Mouse (Mus musculus) T-helper 1 cell (primary cell): Measurements from ENCODE around the gene Olfr548-ps1.
"Not testable (repeated sequence)": the region's sequence is repeated elsewhere in the genome, so short reads cannot be mapped to it uniquely, and the experiment has no call there.

ENCODE experiments used
- in situ Hi-C: fragments of 300-600 bp; cut with MboI, MseI; formaldehyde crosslinking; loops from one replicate; pipeline ENCODE4 v1.15.1; 2025; ENCODE audit warnings: high pct_unique_total_duplicates

Gene Olfr548-ps1

GRCm38 (mm10) chr7:102540596-102540995 lies at the start of gene Olfr548-ps1:
Olfr548-ps1 (plus strand) TSS chr7:102540896.
- in situ Hi-C loops = no loop called here

- in situ Hi-C loops = not testable (repeated sequence)
Measured at GRCm38 (mm10) chr7:102494416-102494815, 46.3 kb upstream of the Olfr548-ps1 start.

GRCm38 (mm10) chr7:102499473-102499872 lies 41.2 kb upstream of the Olfr548-ps1 start, which contains the start of gene Olfr545:
Olfr545 (minus strand) TSS chr7:102499573.
- in situ Hi-C loops = no loop called here

- in situ Hi-C loops = loop anchor here (10.0 kb wide), 1 partner anchor 403 kb away; no protein-coding TSS in a partner anchor
Measured at GRCm38 (mm10) chr7:102501986-102502385, 38.7 kb upstream of the Olfr548-ps1 start.

- in situ Hi-C loops = loop anchor here (10.0 kb wide), 1 partner anchor 398 kb away; no protein-coding TSS in a partner anchor
Measured at GRCm38 (mm10) chr7:102506848-102507247, 33.8 kb upstream of the Olfr548-ps1 start.

GRCm38 (mm10) chr7:102508066-102508465 lies 32.6 kb upstream of the Olfr548-ps1 start:
- in situ Hi-C loops = loop anchor here (10.0 kb wide), 1 partner anchor 397 kb away; no protein-coding TSS in a partner anchor

- in situ Hi-C loops = loop anchor here (10.0 kb wide), 1 partner anchor 396 kb away; no protein-coding TSS in a partner anchor
Measured at GRCm38 (mm10) chr7:102508666-102509065, 32.0 kb upstream of the Olfr548-ps1 start.

- in situ Hi-C loops = loop anchor here (5.0 to 10.0 kb wide), 2 partner anchors 128 to 395 kb away; partner anchors contain the start of gene Olfr554
Measured at GRCm38 (mm10) chr7:102509726-102510125, 31.0 kb upstream of the Olfr548-ps1 start.

- in situ Hi-C loops = loop anchor here (5.0 kb wide), 1 partner anchor 125 kb away; the partner anchor contains the start of gene Olfr554
Measured at GRCm38 (mm10) chr7:102511927-102512326, 28.8 kb upstream of the Olfr548-ps1 start.

GRCm38 (mm10) chr7:102512814-102513435 lies 27.8 kb upstream of the Olfr548-ps1 start:
- in situ Hi-C loops = loop anchor here (5.0 kb wide), 1 partner anchor 124 kb away; the partner anchor contains the start of gene Olfr554

GRCm38 (mm10) chr7:102514144-102514543 lies 26.6 kb upstream of the Olfr548-ps1 start:
- in situ Hi-C loops = loop anchor here (5.0 kb wide), 1 partner anchor 123 kb away; the partner anchor contains the start of gene Olfr554

- in situ Hi-C loops = no loop called here
Measured at GRCm38 (mm10) chr7:102516261-102517050, 24.2 kb upstream of the Olfr548-ps1 start.

GRCm38 (mm10) chr7:102517051-102517335 lies 23.7 kb upstream of the Olfr548-ps1 start:
- in situ Hi-C loops = no loop called here

GRCm38 (mm10) chr7:102529052-102529451 lies 11.6 kb upstream of the Olfr548-ps1 start:
- in situ Hi-C loops = no loop called here

- in situ Hi-C loops = no loop called here
Measured at GRCm38 (mm10) chr7:102534449-102534848, 6.2 kb upstream of the Olfr548-ps1 start, which contains the start of gene Olfr547. Olfr547 (plus strand) TSS chr7:102534749.

- in situ Hi-C loops = no loop called here
Measured at GRCm38 (mm10) chr7:102541251-102541650, 555 bp downstream of the Olfr548-ps1 start.

- in situ Hi-C loops = no loop called here
Measured at GRCm38 (mm10) chr7:102549570-102549969, 8.9 kb downstream of the Olfr548-ps1 start, which contains the start of gene Olfr549. Olfr549 (plus strand) TSS chr7:102549870.

GRCm38 (mm10) chr7:102553279-102553678 lies 12.6 kb downstream of the Olfr548-ps1 start:
- in situ Hi-C loops = no loop called here

- in situ Hi-C loops = no loop called here
Measured at GRCm38 (mm10) chr7:102564999-102565997, 24.6 kb downstream of the Olfr548-ps1 start, which contains the start of gene Trim21. Trim21 (minus strand) TSS chr7:102565486.

- in situ Hi-C loops = no loop called here
Measured at GRCm38 (mm10) chr7:102566219-102566618, 25.5 kb downstream of the Olfr548-ps1 start.

- in situ Hi-C loops = no loop called here
Measured at GRCm38 (mm10) chr7:102571142-102571541, 30.4 kb downstream of the Olfr548-ps1 start, which contains the start of gene Olfr550. Olfr550 (plus strand) TSS chr7:102571442.
